Mouse (Mus musculus) small intestine, adult 2 months (tissue): Measurements from ENCODE around the gene Tmem108.

Experiments
- CTCF ChIP-seq: fragments of 200-500 bp; IDR thresholded peaks from 2 replicates; pipeline ENCODE4 v1.5.1; 2012; ENCODE audit warnings: low read depth, mild to moderate bottlenecking, control low read depth, inconsistent platforms, low read length, moderate library complexity, mixed read lengths; ENCODE audit not compliant: insufficient replicate concordance, insufficient read length; ENCODE audit errors: extremely low read depth
- POLR2A ChIP-seq: fragments of 200-500 bp; IDR thresholded peaks from 2 replicates; pipeline ENCODE4 v1.6.1; 2012; ENCODE audit warnings: low read depth, mild to moderate bottlenecking, control low read depth, inconsistent platforms, low read length, moderate library complexity

DNA sequence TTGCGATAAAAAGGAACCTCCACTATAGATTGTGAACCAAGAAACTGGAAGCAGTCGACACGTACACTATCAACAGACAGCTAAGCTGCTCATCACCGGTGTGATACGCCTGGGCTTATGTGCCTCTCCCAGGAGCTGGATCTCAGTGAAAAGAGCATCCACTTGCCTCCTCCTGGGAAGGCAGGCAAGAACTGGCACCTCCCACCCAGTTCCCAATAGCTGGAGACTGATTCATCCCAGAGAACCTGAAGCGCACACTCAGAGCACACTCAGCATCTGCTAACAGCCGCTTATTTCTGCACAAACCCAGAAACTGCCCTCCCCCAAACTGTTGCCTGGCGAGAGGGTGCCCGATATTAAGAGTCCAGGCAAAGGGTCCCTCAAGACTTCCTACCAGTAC, 69.8 kb downstream of the Tmem108 start:
- no peak for TF ChIP-seq POLR2A
- TF ChIP-seq CTCF: no peak
